Mouse (Mus musculus) cortical plate, adult 2 months (tissue): ENCODE data around the gene Map3k6.

ENCODE experiments used
- CTCF ChIP-seq: fragments of 200-500 bp; IDR thresholded peaks from 2 replicates; pipeline ENCODE4 v1.5.1; 2011; ENCODE audit warnings: mild to moderate bottlenecking, control low read depth, low read length; ENCODE audit not compliant: insufficient read depth; ENCODE audit errors: extremely low read depth
- POLR2A ChIP-seq: fragments of 200-500 bp; IDR thresholded peaks from 2 replicates; pipeline ENCODE4 v1.6.1; 2011; ENCODE audit warnings: mild to moderate bottlenecking, low read length, control low read depth; ENCODE audit not compliant: insufficient read depth; ENCODE audit errors: extremely low read depth

DNA sequence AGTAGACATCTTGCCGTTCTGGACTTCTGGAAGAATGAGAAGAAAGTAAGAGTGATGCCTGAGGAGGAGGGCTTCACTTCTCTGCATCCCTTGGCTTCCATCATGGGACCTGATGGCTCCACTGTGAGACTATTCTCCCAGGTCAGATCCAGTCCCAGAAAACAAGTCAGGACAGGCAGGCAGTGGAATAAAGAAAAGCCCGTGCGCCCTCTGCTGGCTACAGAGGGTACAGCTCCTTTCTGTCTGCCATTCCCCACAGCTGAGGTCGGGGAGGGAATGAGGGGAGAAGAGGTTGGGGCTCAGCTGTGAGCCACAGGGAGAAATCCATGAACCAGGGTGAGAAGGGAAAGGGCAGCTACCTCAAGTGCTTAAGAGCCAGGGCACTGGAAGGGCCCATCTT is 61.2 kb downstream of the Map3k6 start:
- TF ChIP-seq POLR2A (no peak), CTCF (peak; percentile 73)
